Mouse (Mus musculus): ENCODE data around the gene Brix1. TPM values are rescaled to one million over a fixed set of nuclear protein-coding genes. Genes with fewer than 3 reads are reported as not detected.

Brix1 gene
- total and polyA plus RNA-seq, 3 experiments = 66.6 to 319 (median 72.9) TPM

- no peaks in the 10 kb centered on the region for H3K9me3 ChIP-seq (replicated peaks; ENCODE audit: insufficient read depth, low read length)
- peaks cover 5 to 12% of the 10 kb centered on the region in 2 experiments for H3K36me3 ChIP-seq (ENCODE audit: control insufficient read depth in 1 of 2, insufficient read depth in 2 of 2, low read length in 2 of 2)
- H3K9ac ChIP-seq (ENCODE audit: control insufficient read depth, low read depth, low read length, poor library complexity, severe bottlenecking) = peak overlapping the region; percentile 66
- DNase-seq (ENCODE audit: low read depth, low spot score) = no peak
- TF ChIP-seq ETS1 (IDR thresholded peaks at IDR 0.05; ENCODE audit: low read depth, low read length) (peak; percentile 2; the same call in 1 of the 2 replicates), E2F4 (IDR thresholded peaks at IDR 0.05; ENCODE audit: borderline replicate concordance, low read depth, low read length) (no peak)
- H3K79me2 ChIP-seq (ENCODE audit: control insufficient read depth, insufficient read depth, low read length, poor library complexity) = peaks cover 30% of the 10 kb centered on the region
- H3K4me3 ChIP-seq (ENCODE audit: control insufficient read depth in 1 of 2, insufficient read depth in 1 of 2, low read depth in 2 of 2, low read length in 2 of 2) = peak overlapping the region; percentile 68
- no peaks in the 10 kb centered on the region for H3K27me3 ChIP-seq (ENCODE audit: control insufficient read depth in 1 of 2, insufficient read depth in 2 of 2, low read length in 2 of 2)
- H3K27ac ChIP-seq (ENCODE audit: control insufficient read depth, low read depth, low read length) = peak overlapping the region; percentile 30
- peaks cover 5 to 11% of the 10 kb centered on the region in 2 experiments for H3K4me1 ChIP-seq (ENCODE audit: control insufficient read depth in 1 of 2, insufficient read depth in 2 of 2, low read length in 2 of 2)
Observed at GRCm38 (mm10) chr15:10470941-10471340, 14.8 kb downstream of the Brix1 start.

DNA sequence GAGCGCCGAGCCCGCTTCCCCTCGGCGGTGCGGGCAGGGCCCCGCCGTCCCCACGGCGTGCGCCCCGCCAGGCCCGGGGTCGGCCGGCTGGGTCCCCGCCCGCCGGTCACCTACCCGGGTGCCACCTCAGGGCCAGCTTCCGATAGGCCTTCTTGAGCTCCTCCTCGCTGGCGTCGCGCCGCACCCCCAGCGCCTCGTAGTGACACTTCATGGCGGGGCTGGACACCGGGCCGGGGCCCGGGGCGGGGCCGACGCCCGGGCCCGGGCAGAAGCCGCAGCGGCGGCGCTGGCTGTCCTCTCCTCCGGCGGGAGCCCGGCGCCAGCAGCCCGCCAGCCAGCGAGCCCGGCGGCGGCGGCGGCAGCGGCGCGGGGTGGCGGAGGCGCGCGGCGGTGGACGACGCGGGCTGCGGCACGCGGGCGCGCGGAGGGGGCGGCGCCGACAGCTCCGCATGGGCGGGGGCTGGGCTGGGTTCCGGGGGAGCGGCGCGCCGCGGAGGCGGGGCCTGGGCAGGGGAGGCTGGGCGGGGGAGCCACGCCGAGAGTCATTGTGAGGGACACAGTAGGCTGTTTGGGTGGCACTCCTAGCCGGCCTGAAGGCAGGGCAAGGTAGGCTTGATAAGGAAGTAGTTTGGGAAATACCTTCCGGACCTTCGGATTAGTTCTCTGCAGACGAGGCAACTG lies 15.5 kb downstream of the Brix1 start, which contains the start of gene Dnajc21:
Gene Dnajc21 (minus strand): TSS at position 366 of the 681 bp plus-strand sequence.
- Histone ChIP-seq H3K9me3 (replicated peaks; ENCODE audit: insufficient read depth, low read length) (no peaks in the 10 kb centered on the region), H3K79me2 (ENCODE audit: control insufficient read depth, insufficient read depth, low read length, poor library complexity) (peaks cover 30% of the 10 kb centered on the region), H3K27ac (ENCODE audit: control insufficient read depth, low read depth, low read length) (peak within 1 kb of the TSS; percentile 43), H3K4me3 (ENCODE audit: control insufficient read depth in 1 of 2, insufficient read depth in 1 of 2, low read depth in 2 of 2, low read length in 2 of 2) (peak within 1 kb of the TSS; percentile 68 to 98), H3K4me1 (ENCODE audit: control insufficient read depth in 1 of 2, insufficient read depth in 2 of 2, low read length in 2 of 2) (peaks cover 2 to 11% of the 10 kb centered on the region in 2 experiments), H3K9ac (ENCODE audit: control insufficient read depth, low read depth, low read length, poor library complexity, severe bottlenecking) (peak within 1 kb of the TSS; percentile 77), H3K36me3 (ENCODE audit: control insufficient read depth in 1 of 2, insufficient read depth in 2 of 2, low read length in 2 of 2) (peaks cover 0 to 12% of the 10 kb centered on the region in 2 experiments; a peak in 3 of 4 replicates), H3K27me3 (ENCODE audit: control insufficient read depth in 1 of 2, insufficient read depth in 2 of 2, low read length in 2 of 2) (no peaks in the 10 kb centered on the region)
- TF ChIP-seq TCF12 (IDR thresholded peaks at IDR 0.05; ENCODE audit: low read depth, low read length) = peak; percentile 24; the same call in 1 of the 2 replicates
- TF ChIP-seq TAL1 (IDR thresholded peaks at IDR 0.05; ENCODE audit: low read length) = no peak
- TF ChIP-seq TBP (IDR thresholded peaks at IDR 0.05; ENCODE audit: low read depth, low read length) = no peak
- 0 out of 2 replicates have a peak, but pooled peaks have one; percentile 2 for TF ChIP-seq SIN3A (IDR thresholded peaks at IDR 0.05; ENCODE audit: low read length)
- peak; percentile 76 for TF ChIP-seq ZMIZ1 (IDR thresholded peaks at IDR 0.05; ENCODE audit: low read depth, low read length)
- peak; percentile 37 to 63; a peak in 3 of 4 replicates for TF ChIP-seq POLR2A (IDR thresholded peaks at IDR 0.05; ENCODE audit: control insufficient read depth in 1 of 2, insufficient read depth in 1 of 2, low read depth in 1 of 2, low read length in 2 of 2, poor library complexity in 1 of 2)
- TF ChIP-seq RCOR1 (IDR thresholded peaks at IDR 0.05; ENCODE audit: low read depth, low read length) = no peak
- TF ChIP-seq MAZ (IDR thresholded peaks at IDR 0.05; ENCODE audit: low read depth, low read length) = peak; percentile 65; the same call in 1 of the 2 replicates
- TF ChIP-seq ETS1 (IDR thresholded peaks at IDR 0.05; ENCODE audit: low read depth, low read length) = peak; percentile 15; the same call in 1 of the 2 replicates
- TF ChIP-seq GATA1 (IDR thresholded peaks at IDR 0.05; ENCODE audit: low read depth, low read length) = peak; percentile 18; the same call in 1 of the 2 replicates
- no peak for TF ChIP-seq MAFK (IDR thresholded peaks at IDR 0.05; ENCODE audit: borderline replicate concordance, low read depth, low read length)
- peak; percentile 58 for TF ChIP-seq NELFE (IDR thresholded peaks at IDR 0.05; ENCODE audit: low read depth, low read length)
- no peak for TF ChIP-seq JUND (IDR thresholded peaks at IDR 0.05; ENCODE audit: low read depth, low read length)
- no peak for TF ChIP-seq MEF2A (IDR thresholded peaks at IDR 0.05; ENCODE audit: extremely low read depth, insufficient replicate concordance, low read depth, low read length, poor library complexity, severe bottlenecking)
- TF ChIP-seq ZKSCAN1 (IDR thresholded peaks at IDR 0.05; ENCODE audit: low read depth, low read length) = 0 out of 2 replicates have a peak, but pooled peaks have one; percentile 39
- TF ChIP-seq UBTF (IDR thresholded peaks at IDR 0.05; ENCODE audit: borderline replicate concordance, insufficient read depth, low read depth, low read length) = peak; percentile 91
- no peak for TF ChIP-seq SMC3 (IDR thresholded peaks at IDR 0.05; ENCODE audit: low read depth, low read length)
- TF ChIP-seq USF2 (IDR thresholded peaks at IDR 0.05; ENCODE audit: borderline replicate concordance in 1 of 2, insufficient read depth in 1 of 2, low read depth in 1 of 2, low read length in 2 of 2) = no peak
- TF ChIP-seq MYC (IDR thresholded peaks at IDR 0.05; ENCODE audit: low read depth, low read length) = no peak
- TF ChIP-seq MXI1 (IDR thresholded peaks at IDR 0.05; ENCODE audit: low read depth, low read length) = peak; percentile 70; the same call in 1 of the 2 replicates
- peak; percentile 59; the same call in 1 of the 2 replicates for TF ChIP-seq HCFC1 (IDR thresholded peaks at IDR 0.05; ENCODE audit: low read depth, low read length)
- DNase-seq (ENCODE audit: low read depth, low spot score) = peak; percentile 90

Measured in MEL (cell line).